Mouse (Mus musculus) MEL (cell line): ENCODE results near the gene Olfr1368. TPM values are rescaled to one million over a fixed set of nuclear protein-coding genes. Genes with fewer than 3 reads are reported as not detected.
A peak's percentile ranks its signal among the peaks of the same experiment; 100 is the strongest.

Experiments
- DNase-seq: peaks from one replicate; pipeline ENCODE4 v3.0.0; 2011; ENCODE audit warnings: low read depth, low spot score
- H3K27ac ChIP-seq: 2 replicates; pipeline ENCODE4 v1.5.1; 2012; ENCODE audit warnings: low read depth, mild to moderate bottlenecking, control low read depth, low read length, moderate library complexity; ENCODE audit not compliant: control insufficient read depth
- H3K27me3 ChIP-seq, 2 experiments: fragments of 150-350 bp in 1 of 2; sonication (generic) in 1 of 2; 2 replicates each; pipeline ENCODE4 v1.6.1; 2012; ENCODE audit warnings: low read length in 2 of 2, mild to moderate bottlenecking in 2 of 2, improper control_type of control experiment in 1 of 2, moderate library complexity in 1 of 2; ENCODE audit not compliant: insufficient read depth in 2 of 2, control insufficient read depth in 1 of 2
- H3K36me3 ChIP-seq, 2 experiments: 2 replicates each; pipeline ENCODE4 v1.6.1; 2012 to 2014; ENCODE audit warnings: low read length in 2 of 2, improper control_type of control experiment in 1 of 2, inconsistent platforms in 1 of 2, mild to moderate bottlenecking in 1 of 2; ENCODE audit not compliant: insufficient read depth in 2 of 2, control insufficient read depth in 1 of 2
- H3K4me1 ChIP-seq, 2 experiments: fragments of 150-350 bp in 1 of 2; sonication (generic) in 1 of 2; 2 replicates each; pipeline ENCODE4 v1.6.1; 2012; ENCODE audit warnings: low read length in 2 of 2, improper control_type of control experiment in 1 of 2, mild to moderate bottlenecking in 1 of 2; ENCODE audit not compliant: insufficient read depth in 2 of 2, control insufficient read depth in 1 of 2
- H3K4me3 ChIP-seq, 2 experiments: fragments of 150-350 bp in 1 of 2; sonication (generic) in 1 of 2; 2 replicates each; pipeline ENCODE4 v1.5.1; 2012; ENCODE audit warnings: low read depth in 2 of 2, low read length in 2 of 2, mild to moderate bottlenecking in 2 of 2, moderate library complexity in 2 of 2, control low read depth in 1 of 2, improper control_type of control experiment in 1 of 2; ENCODE audit not compliant: control insufficient read depth in 1 of 2, insufficient read depth in 1 of 2
- H3K79me2 ChIP-seq: 2 replicates; pipeline ENCODE4 v1.6.1; 2012; ENCODE audit warnings: mild to moderate bottlenecking, low read length, moderate library complexity; ENCODE audit not compliant: control insufficient read depth, poor library complexity, insufficient read depth
- H3K9ac ChIP-seq: 2 replicates; pipeline ENCODE4 v1.6.1; 2012; ENCODE audit warnings: low read depth, mild to moderate bottlenecking, control low read depth, low read length, moderate library complexity; ENCODE audit not compliant: control insufficient read depth, poor library complexity, severe bottlenecking
- H3K9me3 ChIP-seq: fragments of 150-350 bp; sonication (generic); replicated peaks from 2 replicates; pipeline ENCODE4 v1.6.1; 2012; ENCODE audit warnings: mild to moderate bottlenecking, low read length, improper control_type of control experiment, moderate library complexity; ENCODE audit not compliant: insufficient read depth
- BHLHE40 ChIP-seq: IDR thresholded peaks from 2 replicates; pipeline ENCODE4 v1.6.1; 2012; ENCODE audit warnings: low read depth, mild to moderate bottlenecking, inconsistent platforms, low read length, improper control_type of control experiment, borderline replicate concordance
- CTCF ChIP-seq, 3 experiments: IDR thresholded peaks in 2 of 3; conservative IDR thresholded peaks in 1 of 3; 2 replicates each; pipeline ENCODE4 v1.5.1; 2011 to 2012; ENCODE audit warnings: low read length in 3 of 3, low read depth in 2 of 3, mild to moderate bottlenecking in 2 of 3, improper control_type of control experiment in 1 of 3, inconsistent platforms in 1 of 3, mixed read lengths in 1 of 3, moderate library complexity in 1 of 3; ENCODE audit not compliant: control insufficient read depth in 1 of 3, insufficient read depth in 1 of 3, poor library complexity in 1 of 3, severe bottlenecking in 1 of 3
- GABPA ChIP-seq: IDR thresholded peaks from 2 replicates; pipeline ENCODE4 v1.6.1; 2012; ENCODE audit warnings: low read depth, mild to moderate bottlenecking, inconsistent platforms, low read length, improper control_type of control experiment, moderate library complexity
- GATA1 ChIP-seq: IDR thresholded peaks from 2 replicates; pipeline ENCODE4 v1.6.1; 2011; ENCODE audit warnings: low read depth, low read length, improper control_type of control experiment
- KAT2A ChIP-seq: conservative IDR thresholded peaks from 2 replicates; pipeline ENCODE4 v1.6.1; 2012; ENCODE audit warnings: low read depth, low read length, improper control_type of control experiment, inconsistent platforms
- MAX ChIP-seq: IDR thresholded peaks from 2 replicates; pipeline ENCODE4 v1.6.1; 2011; ENCODE audit warnings: low read length, improper control_type of control experiment
- MEF2A ChIP-seq: IDR thresholded peaks from 2 replicates; pipeline ENCODE4 v1.6.1; 2014; ENCODE audit warnings: low read depth, mild to moderate bottlenecking, inconsistent platforms, low read length, improper control_type of control experiment; ENCODE audit not compliant: poor library complexity, insufficient replicate concordance, severe bottlenecking; ENCODE audit errors: extremely low read depth
- MXI1 ChIP-seq: IDR thresholded peaks from 2 replicates; pipeline ENCODE4 v1.6.1; 2011; ENCODE audit warnings: mild to moderate bottlenecking, low read depth, low read length, improper control_type of control experiment
- MYB ChIP-seq: IDR thresholded peaks from 2 replicates; pipeline ENCODE4 v1.6.1; 2011; ENCODE audit warnings: mild to moderate bottlenecking, low read depth, low read length, improper control_type of control experiment
- NRF1 ChIP-seq: IDR thresholded peaks from 2 replicates; pipeline ENCODE4 v1.6.1; 2014; ENCODE audit warnings: low read depth, mild to moderate bottlenecking, inconsistent platforms, low read length, improper control_type of control experiment, moderate library complexity; ENCODE audit not compliant: poor library complexity, insufficient read depth, severe bottlenecking
- POLR2A ChIP-seq, 2 experiments: IDR thresholded peaks; 2 replicates each; pipeline ENCODE4 v1.6.1; 2011 to 2012; ENCODE audit warnings: low read length in 2 of 2, mild to moderate bottlenecking in 2 of 2, control low read depth in 1 of 2, improper control_type of control experiment in 1 of 2, low read depth in 1 of 2, moderate library complexity in 1 of 2; ENCODE audit not compliant: control insufficient read depth in 1 of 2, insufficient read depth in 1 of 2, poor library complexity in 1 of 2
- POLR2AphosphoS2 ChIP-seq: IDR thresholded peaks from 2 replicates; pipeline ENCODE4 v1.6.1; 2011; ENCODE audit warnings: low read length, improper control_type of control experiment
- RAD21 ChIP-seq: IDR thresholded peaks from 2 replicates; pipeline ENCODE4 v1.6.1; 2011; ENCODE audit warnings: mild to moderate bottlenecking, low read depth, low read length, improper control_type of control experiment
- SIN3A ChIP-seq: IDR thresholded peaks from 2 replicates; pipeline ENCODE4 v1.6.1; 2012; ENCODE audit warnings: low read length, improper control_type of control experiment, inconsistent platforms
- SMC3 ChIP-seq: IDR thresholded peaks from 2 replicates; pipeline ENCODE4 v1.6.1; 2011; ENCODE audit warnings: low read depth, low read length, improper control_type of control experiment
- TCF12 ChIP-seq: IDR thresholded peaks from 2 replicates; pipeline ENCODE4 v1.6.1; 2014; ENCODE audit warnings: low read depth, mild to moderate bottlenecking, inconsistent platforms, low read length, improper control_type of control experiment, moderate library complexity
- UBTF ChIP-seq: IDR thresholded peaks from 2 replicates; pipeline ENCODE4 v1.6.1; 2012; ENCODE audit warnings: low read depth, mild to moderate bottlenecking, inconsistent platforms, low read length, improper control_type of control experiment, moderate library complexity, borderline replicate concordance; ENCODE audit not compliant: insufficient read depth
- USF2 ChIP-seq, 2 experiments: IDR thresholded peaks; 2 replicates each; pipeline ENCODE4 v1.6.1; 2011 to 2012; ENCODE audit warnings: improper control_type of control experiment in 2 of 2, low read length in 2 of 2, borderline replicate concordance in 1 of 2, inconsistent platforms in 1 of 2, low read depth in 1 of 2, mild to moderate bottlenecking in 1 of 2; ENCODE audit not compliant: insufficient read depth in 1 of 2
- ZKSCAN1 ChIP-seq: IDR thresholded peaks from 2 replicates; pipeline ENCODE4 v1.6.1; 2012; ENCODE audit warnings: low read depth, mild to moderate bottlenecking, inconsistent platforms, low read length, improper control_type of control experiment, moderate library complexity
- ZMIZ1 ChIP-seq: IDR thresholded peaks from 2 replicates; pipeline ENCODE4 v1.6.1; 2012; ENCODE audit warnings: low read depth, mild to moderate bottlenecking, inconsistent platforms, low read length, improper control_type of control experiment, moderate library complexity
- ZNF384 ChIP-seq: IDR thresholded peaks from 2 replicates; pipeline ENCODE4 v1.6.1; 2012; ENCODE audit warnings: low read depth, mild to moderate bottlenecking, inconsistent platforms, low read length, improper control_type of control experiment
- polyA plus RNA-seq, 2 experiments: library from polyadenylated mRNA; stranded (reverse) in 1 of 2; unstranded in 1 of 2; fragments of >175 nt in 1 of 2; fragments of >200 nt in 1 of 2; gene quantifications; 2 replicates each; pipeline versions ENCODE4 v1.2.1 to v1.2.4; 2012; ENCODE audit warnings: low replicate concordance in 2 of 2, low read depth in 1 of 2; ENCODE audit not compliant: insufficient read length in 2 of 2, insufficient read depth in 1 of 2, missing spikeins in 1 of 2
- total RNA-seq: library from RNA; depleted of rRNA; stranded (reverse); fragments of 300-350 nt; gene quantifications from 2 replicates; pipeline ENCODE4 v1.2.3, GENCODE M21; 2012

Gene Olfr1368
- total and polyA plus RNA-seq, 3 experiments, result not detected

DNA sequence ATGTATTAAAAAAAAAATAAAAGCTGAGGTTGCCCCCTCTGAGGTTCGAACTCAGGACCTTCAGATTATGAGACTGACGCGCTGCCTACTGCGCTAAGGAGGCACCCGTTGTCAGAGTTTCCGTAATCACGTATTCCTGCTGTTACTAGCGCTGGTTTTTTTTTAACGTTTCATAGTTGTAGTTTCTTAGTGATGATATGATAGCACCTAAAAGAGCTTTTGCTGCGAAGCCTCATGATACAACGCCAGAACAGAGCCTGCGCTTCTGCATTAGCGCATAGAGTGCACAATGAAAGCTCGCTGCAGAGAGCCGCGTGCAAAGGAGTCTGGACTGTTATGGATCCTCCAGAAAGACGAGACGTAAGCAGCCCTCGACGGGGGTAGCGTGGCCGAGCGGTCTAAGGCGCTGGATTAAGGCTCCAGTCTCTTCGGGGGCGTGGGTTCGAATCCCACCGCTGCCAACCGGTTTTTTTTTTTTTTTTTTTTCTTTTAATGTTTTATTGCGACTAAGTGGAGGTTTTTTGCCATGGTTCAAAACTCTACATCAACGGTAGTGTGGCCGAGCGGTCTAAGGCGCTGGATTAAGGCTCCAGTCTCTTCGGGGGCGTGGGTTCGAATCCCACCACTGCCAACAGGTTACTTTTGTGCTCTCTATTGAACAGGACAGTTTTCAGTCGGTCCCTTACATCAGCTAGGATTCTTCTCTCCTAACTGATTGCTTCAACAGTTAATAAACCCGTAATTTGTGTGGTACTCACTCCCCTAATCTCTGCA lies 24.2 kb upstream of the Olfr1368 start:
- H3K9me3 ChIP-seq, result no peaks in the 10 kb centered on the region
- H3K27ac ChIP-seq, result peak overlapping the region; percentile 33; the same call in 1 of the 2 replicates
- peak overlapping the region; percentile 74 to 76 for H3K4me3 ChIP-seq
- peak; percentile 95 for DNase-seq
- H3K36me3 ChIP-seq, result peaks cover 0 to 13% of the 10 kb centered on the region in 2 experiments; a peak in 2 of 4 replicates
- H3K4me1 ChIP-seq, result peaks cover 0 to 7% of the 10 kb centered on the region in 2 experiments; a peak in 2 of 4 replicates
- TF ChIP-seq SMC3, result no peak
- no peak for TF ChIP-seq CTCF (IDR thresholded peaks at IDR 0.05 in 2 of 3, conservative IDR thresholded peaks at IDR 0.05 in 1 of 3; ENCODE audit: control insufficient read depth in 1 of 3, insufficient read depth in 1 of 3, low read depth in 2 of 3, low read length in 3 of 3, poor library complexity in 1 of 3, severe bottlenecking in 1 of 3)
- no peak for TF ChIP-seq MXI1
- TF ChIP-seq POLR2AphosphoS2, result no peak
- peak; percentile 32; the same call in 1 of the 2 replicates for TF ChIP-seq GATA1
- TF ChIP-seq MYB, result no peak
- peak overlapping the region; percentile 50 for H3K9ac ChIP-seq
- H3K27me3 ChIP-seq, result no peaks in the 10 kb centered on the region
- H3K79me2 ChIP-seq, result no peaks in the 10 kb centered on the region

DNA sequence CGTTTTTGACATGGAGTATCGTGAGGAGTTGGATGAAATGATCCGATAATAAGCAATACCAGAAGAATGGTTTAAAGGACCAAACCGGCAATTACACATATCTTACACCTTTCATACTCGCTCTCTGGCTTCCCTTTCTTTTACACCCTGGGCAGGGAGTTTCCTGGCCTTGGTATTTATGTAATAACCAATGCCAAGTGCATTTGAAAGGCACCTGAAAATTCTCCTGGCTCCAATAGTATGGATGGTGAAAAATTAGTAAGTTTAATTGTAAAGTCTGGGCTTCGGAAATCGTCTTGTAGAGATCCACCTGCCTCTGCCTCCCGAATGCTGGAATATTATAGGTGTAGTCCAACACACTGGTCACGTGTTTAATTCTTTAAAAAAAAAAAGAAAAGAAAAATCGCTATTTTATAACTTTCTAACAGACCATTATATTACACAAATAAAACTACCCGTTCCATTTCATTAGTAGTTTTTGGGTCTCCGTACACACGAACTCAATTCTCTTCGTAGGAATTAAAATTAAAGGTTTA lies 23.5 kb upstream of the Olfr1368 start:
- H3K79me2 ChIP-seq, result no peaks in the 10 kb centered on the region
- TF ChIP-seq POLR2AphosphoS2 (no peak), NRF1 (no peak), TCF12 (no peak), ZMIZ1 (no peak), RAD21 (no peak)
- peaks cover 0 to 4% of the 10 kb centered on the region in 2 experiments; a peak in 1 of 4 replicates for H3K4me1 ChIP-seq
- H3K9ac ChIP-seq, result peak overlapping the region; percentile 63
- H3K9me3 ChIP-seq, result no peaks in the 10 kb centered on the region
- peaks cover 0 to 7% of the 10 kb centered on the region in 2 experiments; a peak in 2 of 4 replicates for H3K36me3 ChIP-seq
- no peaks in the 10 kb centered on the region for H3K27me3 ChIP-seq
- peak; percentile 75 for DNase-seq
- peak overlapping the region; percentile 22; the same call in 1 of the 2 replicates for H3K27ac ChIP-seq
- peak overlapping the region; percentile 69 to 76 for H3K4me3 ChIP-seq

DNA sequence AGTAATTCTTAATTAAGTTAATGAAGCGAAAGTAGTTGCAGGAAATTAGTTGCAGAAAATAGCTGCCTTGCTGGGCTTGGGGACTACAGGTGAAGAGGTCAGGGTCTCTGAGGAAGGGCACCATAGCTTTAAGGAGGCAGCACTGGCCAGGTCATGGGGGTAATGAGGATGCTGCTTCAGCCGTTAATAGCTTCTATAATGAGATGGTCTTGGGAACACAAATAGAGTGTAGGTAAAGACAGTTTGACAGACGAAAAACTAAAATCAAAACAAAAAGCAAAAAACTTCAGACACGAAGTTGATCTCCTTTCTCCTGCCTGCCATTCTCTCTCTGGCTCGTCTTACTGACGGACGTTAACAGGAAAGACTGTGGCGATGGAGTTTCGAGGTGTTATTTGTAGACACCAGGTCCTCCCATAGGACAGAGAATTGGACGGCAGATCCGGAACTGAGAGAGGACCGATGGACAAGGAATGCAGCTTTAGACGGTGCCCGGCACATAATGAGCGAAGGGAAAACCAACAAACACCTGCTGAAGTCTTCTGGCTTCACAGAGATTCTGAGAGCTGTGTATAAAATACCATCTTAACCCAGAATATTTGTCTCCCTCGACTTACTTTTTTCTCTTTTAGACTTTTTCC lies 22.8 kb upstream of the Olfr1368 start:
- peak; percentile 86 for DNase-seq
- H3K36me3 ChIP-seq, result peaks cover 0 to 7% of the 10 kb centered on the region in 2 experiments; a peak in 2 of 4 replicates
- H3K9me3 ChIP-seq, result no peaks in the 10 kb centered on the region
- no peaks in the 10 kb centered on the region for H3K27me3 ChIP-seq
- H3K27ac ChIP-seq, result no peak overlapping the region; the same call in 1 of the 2 replicates
- H3K79me2 ChIP-seq, result no peaks in the 10 kb centered on the region
- H3K4me3 ChIP-seq, result peak overlapping the region; percentile 69 to 76
- peaks cover 0 to 7% of the 10 kb centered on the region in 2 experiments; a peak in 1 of 4 replicates for H3K4me1 ChIP-seq
- H3K9ac ChIP-seq, result peak overlapping the region; percentile 63
- no peak for TF ChIP-seq MEF2A
- TF ChIP-seq ZKSCAN1, result no peak
- TF ChIP-seq MXI1, result no peak
- TF ChIP-seq UBTF, result no peak
- TF ChIP-seq POLR2AphosphoS2, result no peak
- TF ChIP-seq GABPA, result no peak
- no peak for TF ChIP-seq POLR2A (IDR thresholded peaks at IDR 0.05; ENCODE audit: control insufficient read depth in 1 of 2, insufficient read depth in 1 of 2, low read depth in 1 of 2, low read length in 2 of 2, poor library complexity in 1 of 2)
- TF ChIP-seq ZNF384, result no peak
- TF ChIP-seq SIN3A, result no peak
- TF ChIP-seq USF2 (IDR thresholded peaks at IDR 0.05; ENCODE audit: borderline replicate concordance in 1 of 2, insufficient read depth in 1 of 2, low read depth in 1 of 2, low read length in 2 of 2), result no peak
- TF ChIP-seq SMC3, result no peak
- TF ChIP-seq MYB, result no peak
- TF ChIP-seq BHLHE40, result no peak
- TF ChIP-seq KAT2A, result no peak
- no peak for TF ChIP-seq MAX
